Mouse (Mus musculus) heart, embryonic 14.5 days (tissue): Measurements from ENCODE around the gene Banp. TPM values are rescaled to one million over a fixed set of nuclear protein-coding genes. Genes with fewer than 3 reads are reported as not detected.

ENCODE experiments used
- ATAC-seq: fragments of 200-750 bp; cut with Nextera tagmentation; 2 replicates; pipeline ENCODE4 v1.8.0; 2017; ENCODE audit warnings: low read depth, moderate TSS enrichment; ENCODE audit not compliant: insufficient number of reproducible peaks, insufficient read depth, low FRiP score
- H3K27ac ChIP-seq, 2 experiments: fragments of 200-500 bp in 1 of 2; fragments of 300-500 bp in 1 of 2; sonication (generic) in 1 of 2; replicated peaks in 1 of 2; 2 replicates each; pipeline ENCODE4 v1.5.1; 2012 to 2014; ENCODE audit warnings: low read depth in 2 of 2, low read length in 2 of 2, control low read depth in 1 of 2, mild to moderate bottlenecking in 1 of 2, mixed read lengths in 1 of 2; ENCODE audit not compliant: control insufficient read depth in 1 of 2, insufficient read depth in 1 of 2
- H3K27me3 ChIP-seq: fragments of 300-500 bp; sonication (generic); 2 replicates; pipeline ENCODE4 v1.6.1; 2014; ENCODE audit warnings: mild to moderate bottlenecking, low read length, control low read depth; ENCODE audit not compliant: control insufficient read depth, insufficient read depth
- H3K36me3 ChIP-seq: fragments of 300-500 bp; sonication (generic); 2 replicates; pipeline ENCODE4 v1.6.1; 2014; ENCODE audit warnings: mild to moderate bottlenecking, control low read depth, low read length, mixed read lengths; ENCODE audit not compliant: control insufficient read depth, insufficient read depth
- H3K4me1 ChIP-seq, 2 experiments: fragments of 200-500 bp in 1 of 2; fragments of 300-500 bp in 1 of 2; sonication (generic) in 1 of 2; 2 replicates each; pipeline ENCODE4 v1.6.1; 2012 to 2014; ENCODE audit warnings: low read length in 2 of 2, control low read depth in 1 of 2, mixed read lengths in 1 of 2; ENCODE audit not compliant: control insufficient read depth in 2 of 2, insufficient read depth in 2 of 2
- H3K4me2 ChIP-seq: fragments of 300-500 bp; sonication (generic); 2 replicates; pipeline ENCODE4 v1.6.1; 2014; ENCODE audit warnings: mild to moderate bottlenecking, low read length
- H3K4me3 ChIP-seq, 2 experiments: fragments of 200-500 bp in 1 of 2; fragments of 300-500 bp in 1 of 2; sonication (generic) in 1 of 2; 2 replicates each; pipeline ENCODE4 v1.5.1; 2012 to 2014; ENCODE audit warnings: low read length in 2 of 2, mild to moderate bottlenecking in 2 of 2, control low read depth in 1 of 2, low read depth in 1 of 2, moderate library complexity in 1 of 2; ENCODE audit not compliant: control insufficient read depth in 1 of 2, insufficient read depth in 1 of 2
- H3K9ac ChIP-seq: fragments of 300-500 bp; sonication (generic); 2 replicates; pipeline ENCODE4 v1.6.1; 2014; ENCODE audit warnings: mild to moderate bottlenecking, low read length
- H3K9me3 ChIP-seq: fragments of 300-500 bp; sonication (generic); 2 replicates; pipeline ENCODE4 v1.6.1; 2016; ENCODE audit warnings: low read length, control low read depth; ENCODE audit not compliant: control insufficient read depth
- WGBS: fragments of 180-500 bp; shearing (Covaris S2); extraction: QIAGEN DNeasy Blood & Tissue Kit; methylation state at CpG from one replicate; pipeline ENCODE4 v1.1.7; 2014; 5-methylcytosine and 5-hydroxymethylcytosine counted together
- polyA plus RNA-seq: library from polyadenylated mRNA; unstranded; fragments of >200 nt; fragmentation: Nextera tagmentation; extraction: Ambion mirVana; gene quantifications from 2 replicates; pipeline ENCODE4 v1.2.1, GENCODE M21; 2014

Gene Banp
- polyA plus RNA-seq, 1 experiment from 2014 or later = 21.2 TPM

DNA sequence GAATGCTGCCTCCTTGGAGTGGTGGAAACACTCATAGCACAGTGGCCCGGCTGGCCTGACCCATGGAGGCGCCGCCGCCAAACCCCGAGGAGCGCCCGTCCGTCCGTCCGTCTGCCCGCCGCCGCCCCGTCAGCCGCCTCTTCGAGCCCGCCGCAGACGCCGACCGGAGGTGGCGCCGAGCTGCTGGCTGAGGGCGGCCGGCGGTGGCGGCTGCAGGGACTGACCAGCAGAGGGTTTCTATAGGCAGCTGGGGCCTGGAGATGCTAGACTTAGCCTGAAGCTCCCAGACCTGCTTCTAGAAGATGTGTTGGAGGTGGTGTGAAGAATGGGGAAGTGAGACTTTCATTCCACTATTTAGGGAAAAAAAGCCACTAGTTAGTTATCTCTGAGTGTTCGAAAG lies 24.4 kb downstream of the Banp start:
- no peak for ATAC-seq
- Histone ChIP-seq H3K27me3 (no peaks in the 10 kb centered on the region), H3K36me3 (peaks cover 46% of the 10 kb centered on the region), H3K27ac (no peak overlapping the region), H3K4me2 (no peak overlapping the region), H3K4me1 (peaks cover 4% of the 10 kb centered on the region in 2 experiments; a peak in 3 of 4 replicates), H3K4me3 (no peak overlapping the region), H3K9ac (no peak overlapping the region), H3K9me3 (no peaks in the 10 kb centered on the region)
- 92% methylated on average over 28 of the region's 28 CpGs for WGBS

DNA sequence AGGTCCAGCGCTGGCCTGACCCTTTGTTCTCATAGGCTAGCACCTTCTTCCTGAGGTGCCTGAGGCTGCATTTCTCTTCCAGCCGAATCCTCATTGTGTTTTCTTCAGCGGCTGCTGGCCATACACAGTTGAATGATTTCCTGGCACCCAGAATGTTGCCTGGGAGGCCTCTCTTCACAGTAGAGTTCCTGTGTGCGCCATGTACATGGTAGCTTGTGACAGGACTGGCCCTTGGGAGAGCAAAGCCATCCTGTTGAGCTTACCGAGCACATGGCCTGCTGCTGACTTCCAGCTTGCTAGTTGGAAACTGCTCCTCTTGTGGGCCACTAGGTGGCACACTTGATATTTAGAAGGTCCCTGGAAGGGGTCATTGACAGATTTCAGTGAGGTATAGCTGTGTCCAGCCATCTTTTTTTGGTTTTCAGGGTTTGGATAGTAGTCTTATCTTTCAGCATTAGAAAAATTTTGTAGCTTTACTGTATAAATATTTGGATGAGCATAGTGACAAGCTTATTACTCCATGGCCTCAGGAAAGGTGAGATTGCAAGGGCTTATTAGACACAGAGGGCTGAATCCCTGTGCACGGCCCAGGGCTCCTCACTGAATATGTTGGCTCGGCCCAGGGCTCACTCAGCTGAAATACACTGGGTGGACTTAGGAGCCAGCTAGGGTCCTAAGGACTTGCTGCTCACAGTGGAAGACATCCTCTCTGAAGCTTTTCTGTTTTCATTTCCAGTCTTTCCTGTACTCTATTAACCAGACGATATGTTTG lies 28.5 kb downstream of the Banp start:
- no peak overlapping the region for H3K27ac ChIP-seq
- H3K36me3 ChIP-seq = peaks cover 80% of the 10 kb centered on the region
- WGBS = 69% methylated on average over 8 of the region's 8 CpGs
- H3K27me3 ChIP-seq = no peaks in the 10 kb centered on the region
- no peak for ATAC-seq
- peaks cover 0 to 6% of the 10 kb centered on the region in 2 experiments; a peak in 1 of 4 replicates for H3K4me1 ChIP-seq
- no peak overlapping the region for H3K9ac ChIP-seq
- H3K9me3 ChIP-seq = no peaks in the 10 kb centered on the region
- no peak overlapping the region for H3K4me2 ChIP-seq
- no peak overlapping the region for H3K4me3 ChIP-seq

DNA sequence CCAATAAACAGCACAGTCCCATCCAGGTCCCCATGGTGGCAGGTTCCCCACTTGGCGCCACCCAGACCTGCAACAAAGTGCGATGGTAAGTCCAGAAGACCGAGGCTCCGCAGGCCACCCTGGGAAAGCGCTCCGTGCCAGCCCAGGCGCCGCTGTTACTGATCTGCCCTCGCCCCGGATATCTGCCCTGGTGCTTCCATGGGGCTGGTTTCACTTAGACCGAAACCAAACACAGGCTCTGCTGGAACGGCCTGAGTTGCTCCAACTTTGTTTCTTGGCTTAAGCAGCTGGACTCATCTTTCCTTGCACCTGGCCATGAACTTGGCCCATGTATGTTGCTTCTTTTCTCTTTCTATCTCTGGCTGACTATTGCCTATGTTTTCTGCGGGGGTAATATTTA lies 29.1 kb downstream of the Banp start:
- no peak overlapping the region for H3K9ac ChIP-seq
- no peak overlapping the region for H3K4me2 ChIP-seq
- peaks cover 0 to 6% of the 10 kb centered on the region in 2 experiments; a peak in 1 of 4 replicates for H3K4me1 ChIP-seq
- no peak overlapping the region for H3K27ac ChIP-seq
- H3K36me3 ChIP-seq = peaks cover 87% of the 10 kb centered on the region
- no peaks in the 10 kb centered on the region for H3K9me3 ChIP-seq
- no peak overlapping the region for H3K4me3 ChIP-seq
- WGBS = 94% methylated on average over 13 of the region's 13 CpGs
- no peaks in the 10 kb centered on the region for H3K27me3 ChIP-seq
- ATAC-seq = no peak

DNA sequence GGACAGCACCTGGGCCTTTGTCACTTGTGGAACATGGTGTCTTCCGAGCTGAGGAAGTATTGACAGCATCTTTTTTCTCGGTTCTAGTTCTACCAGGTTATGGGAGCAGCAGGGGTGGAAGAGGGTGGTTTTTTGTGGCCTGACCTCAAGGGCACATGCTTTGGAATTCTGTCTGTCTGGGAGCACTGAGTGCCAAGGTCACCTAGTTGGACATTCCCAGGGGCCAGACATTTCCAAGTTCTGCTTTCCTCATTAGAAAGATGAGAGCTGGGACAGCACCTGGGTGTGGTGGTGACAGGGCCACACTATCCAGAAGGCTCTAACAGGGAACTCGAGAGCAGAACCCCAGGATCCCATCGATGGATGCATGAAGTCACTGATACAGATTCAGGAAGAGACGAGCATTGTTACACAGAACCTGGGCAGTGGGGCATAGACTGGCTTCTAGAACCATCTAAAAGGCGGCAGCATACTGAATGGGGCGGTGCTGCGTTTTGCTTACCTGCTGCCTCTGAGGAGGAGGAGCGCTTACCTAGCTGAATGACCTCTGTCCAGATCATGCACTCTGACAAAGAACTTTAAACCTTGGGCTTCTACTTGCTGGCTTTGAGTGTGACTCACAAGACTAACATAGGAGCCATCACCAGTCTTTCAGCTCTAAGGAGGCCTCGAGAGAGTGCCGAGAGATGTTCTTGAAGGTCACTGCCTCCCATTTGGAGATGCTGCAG lies 31.4 kb downstream of the Banp start:
- 73% methylated on average over 11 of the region's 11 CpGs for WGBS
- Histone ChIP-seq H3K36me3 (peaks cover 85% of the 10 kb centered on the region), H3K27ac (no peak overlapping the region), H3K27me3 (no peaks in the 10 kb centered on the region), H3K4me3 (no peak overlapping the region), H3K9ac (no peak overlapping the region), H3K4me1 (peaks cover 0 to 6% of the 10 kb centered on the region in 2 experiments; a peak in 1 of 4 replicates), H3K4me2 (no peak overlapping the region), H3K9me3 (no peaks in the 10 kb centered on the region)
- no peak for ATAC-seq

DNA sequence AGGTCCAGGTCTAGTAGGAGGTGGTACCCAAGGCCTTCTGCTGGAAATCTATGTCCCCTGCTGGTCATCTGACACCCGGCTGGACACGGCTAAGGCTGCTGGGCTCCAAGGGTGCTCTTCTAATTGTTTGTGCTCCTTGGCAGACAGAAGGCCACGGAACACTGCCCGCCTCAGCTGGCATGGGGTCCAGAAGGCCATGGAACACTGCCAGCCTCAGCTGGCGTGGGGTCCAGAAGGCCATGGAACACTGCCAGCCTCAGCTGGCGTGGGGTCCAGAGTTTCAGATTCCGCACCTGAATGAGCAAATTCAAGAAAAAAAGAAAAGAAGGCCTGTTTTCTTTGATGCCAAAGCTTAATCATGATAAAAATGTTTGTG lies 32.0 kb downstream of the Banp start:
- Histone ChIP-seq H3K36me3 (peaks cover 83% of the 10 kb centered on the region), H3K9me3 (no peaks in the 10 kb centered on the region), H3K4me1 (peaks cover 0 to 6% of the 10 kb centered on the region in 2 experiments; a peak in 1 of 4 replicates), H3K27ac (no peak overlapping the region), H3K27me3 (no peaks in the 10 kb centered on the region), H3K4me3 (no peak overlapping the region), H3K4me2 (no peak overlapping the region), H3K9ac (no peak overlapping the region)
- WGBS = 85% methylated on average over 7 of the region's 7 CpGs
- no peak for ATAC-seq

DNA sequence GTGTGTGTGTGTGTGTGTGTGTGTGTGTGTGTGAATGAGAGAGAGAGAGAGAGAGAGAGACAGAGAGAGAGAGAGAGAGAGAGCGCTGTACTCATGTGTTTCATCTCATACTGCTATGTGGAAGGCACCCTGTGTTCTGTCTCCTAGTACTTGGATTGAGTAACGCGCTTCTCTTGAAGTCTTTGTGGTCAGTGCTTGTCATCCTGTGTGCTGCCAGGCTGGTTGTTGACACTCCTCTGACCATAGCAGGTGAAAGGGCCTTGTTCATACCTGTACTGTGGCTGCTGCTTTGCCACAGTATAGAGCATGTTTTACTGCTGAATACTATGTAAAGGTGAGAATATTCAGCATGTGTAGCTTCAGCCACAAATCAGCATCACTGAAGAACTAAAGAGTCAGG lies 36.1 kb downstream of the Banp start:
- Histone ChIP-seq H3K27ac (no peak overlapping the region), H3K9me3 (no peaks in the 10 kb centered on the region), H3K4me2 (no peak overlapping the region), H3K4me3 (no peak overlapping the region), H3K36me3 (peaks cover 92% of the 10 kb centered on the region), H3K4me1 (peaks cover 0 to 4% of the 10 kb centered on the region in 2 experiments; a peak in 2 of 4 replicates), H3K9ac (no peak overlapping the region), H3K27me3 (no peaks in the 10 kb centered on the region)
- no peak for ATAC-seq
- 95% methylated on average over 3 of the region's 3 CpGs for WGBS

DNA sequence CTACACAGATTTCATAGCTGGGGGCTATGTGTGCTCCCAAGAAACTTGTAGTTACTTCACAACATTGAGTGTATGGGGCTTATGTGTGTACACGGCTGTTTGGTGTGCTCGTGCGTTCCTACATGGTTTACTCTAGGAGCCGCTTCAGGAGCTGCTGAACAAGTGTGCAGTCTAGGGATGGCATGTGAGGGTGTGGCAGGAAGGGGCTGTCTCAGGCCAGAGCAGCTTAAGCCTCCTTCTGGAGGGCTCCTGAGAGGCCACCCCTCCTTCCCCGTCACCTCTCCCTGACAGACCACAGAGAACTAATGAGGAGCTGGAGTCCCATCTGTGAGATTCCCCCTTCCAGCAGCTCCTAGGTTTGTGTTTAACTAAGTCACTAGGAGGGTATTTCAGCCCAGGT lies 38.3 kb downstream of the Banp start:
- 86% methylated on average over 5 of the region's 5 CpGs for WGBS
- H3K36me3 ChIP-seq = peaks cover 90% of the 10 kb centered on the region
- H3K27me3 ChIP-seq = no peaks in the 10 kb centered on the region

More for the DNA sequence above, 38.3 kb downstream of the Banp start:
- no peak overlapping the region for H3K4me2 ChIP-seq
- H3K27ac ChIP-seq = no peak overlapping the region
- H3K9me3 ChIP-seq = no peaks in the 10 kb centered on the region
- no peak overlapping the region for H3K4me3 ChIP-seq
- no peak overlapping the region for H3K9ac ChIP-seq
- no peak; the same call in 1 of the 2 replicates for ATAC-seq
- no peaks in the 10 kb centered on the region; a peak in 1 of 4 replicates for H3K4me1 ChIP-seq
